Mouse (Mus musculus) 3134 (cell line): ENCODE data around the gene Rnase1.
"Not testable (repeated sequence)": the region's sequence is repeated elsewhere in the genome, so short reads cannot be mapped to it uniquely, and the experiment has no call there.

Source experiments
- DNase-seq: peaks from one replicate; pipeline ENCODE4 v3.0.0-alpha.2; 2011; ENCODE audit warnings: low spot score; ENCODE audit not compliant: insufficient read length; ENCODE audit errors: extremely low read depth

The Rnase1 gene

DNA sequence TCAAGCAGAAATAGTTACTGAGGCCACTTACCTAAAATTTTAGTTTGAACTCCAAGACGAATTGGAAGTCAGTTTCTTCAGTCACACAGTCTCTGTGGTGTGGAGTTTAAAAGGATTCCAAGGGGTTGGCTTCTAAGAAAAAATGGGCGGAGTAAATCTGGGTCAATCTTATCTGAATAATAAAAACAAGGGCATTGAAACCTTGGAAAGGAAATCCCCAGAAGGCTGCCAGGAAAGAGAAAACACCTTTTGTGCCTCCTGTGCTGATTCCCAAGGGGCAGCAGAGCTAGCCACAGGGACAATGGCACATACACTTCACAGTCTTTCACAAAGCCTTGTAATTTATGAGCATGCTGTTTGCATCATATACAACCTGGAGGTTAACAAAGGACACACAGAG is at the start of gene Rnase1:
TSS of gene Rnase1 (minus strand) at position 101 of the 400 bp plus-strand sequence.
- no peak for DNase-seq

DNA sequence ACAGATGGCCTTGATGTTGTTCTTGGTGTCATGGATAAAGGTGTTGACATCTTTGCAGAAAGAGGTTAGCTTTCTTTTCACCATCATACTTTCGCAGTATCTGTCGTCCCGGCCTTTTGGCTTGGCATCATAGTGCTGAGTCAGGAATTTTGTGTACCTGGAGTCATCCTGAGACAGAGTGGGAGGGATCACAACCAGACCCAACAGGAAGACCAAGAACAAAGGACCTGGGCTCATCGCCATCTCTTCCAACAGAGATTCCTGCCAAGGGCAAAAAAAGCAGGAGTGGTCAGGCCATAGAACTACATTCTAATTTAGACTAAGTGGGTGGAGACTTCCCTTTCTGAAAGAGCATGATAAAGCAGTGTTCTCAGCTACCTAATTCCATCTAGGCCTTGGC is 49.1 kb upstream of the Rnase1 start:
- no peak for DNase-seq

DNA sequence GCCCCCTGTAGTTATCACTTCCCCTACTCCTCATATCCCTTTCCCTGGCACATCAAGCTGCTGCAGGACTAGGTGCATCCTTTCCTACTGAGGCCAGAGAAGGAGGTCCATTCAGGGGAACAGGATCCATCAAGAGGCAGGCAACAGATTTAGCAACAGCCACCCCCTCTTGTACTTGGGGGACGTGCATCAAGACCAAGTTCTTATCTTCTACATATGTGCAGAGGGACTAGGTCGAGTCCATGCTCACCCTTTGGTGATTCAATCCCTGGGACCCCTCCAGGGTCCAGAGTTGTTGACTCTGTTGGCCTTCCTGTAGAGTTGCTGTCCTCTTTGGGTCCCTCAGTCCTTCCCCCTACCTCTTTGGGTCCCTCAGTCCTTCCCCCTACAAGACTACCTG is 34.5 kb upstream of the Rnase1 start:
- not testable (repeated sequence) for DNase-seq

DNA sequence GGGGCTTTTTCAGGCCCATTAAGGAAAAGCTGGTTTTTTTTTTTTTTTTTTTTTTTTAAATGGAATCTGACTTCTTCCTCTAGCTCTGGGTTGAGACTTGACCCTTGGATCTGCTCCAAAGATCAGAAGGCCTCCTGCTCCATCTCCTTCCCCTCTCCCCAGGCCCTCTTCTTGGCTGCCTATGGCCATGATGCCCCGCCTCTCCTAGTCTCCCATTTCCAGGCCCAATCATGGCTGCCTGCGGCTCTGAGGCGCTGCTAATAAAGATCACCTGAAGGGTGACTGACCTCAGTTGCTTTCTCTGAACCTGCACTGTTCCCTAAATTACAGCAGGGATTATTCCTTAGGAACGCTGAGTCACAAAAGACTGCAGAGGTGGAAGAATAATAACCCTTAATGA is 27.3 kb upstream of the Rnase1 start:
- DNase-seq: no peak

DNA sequence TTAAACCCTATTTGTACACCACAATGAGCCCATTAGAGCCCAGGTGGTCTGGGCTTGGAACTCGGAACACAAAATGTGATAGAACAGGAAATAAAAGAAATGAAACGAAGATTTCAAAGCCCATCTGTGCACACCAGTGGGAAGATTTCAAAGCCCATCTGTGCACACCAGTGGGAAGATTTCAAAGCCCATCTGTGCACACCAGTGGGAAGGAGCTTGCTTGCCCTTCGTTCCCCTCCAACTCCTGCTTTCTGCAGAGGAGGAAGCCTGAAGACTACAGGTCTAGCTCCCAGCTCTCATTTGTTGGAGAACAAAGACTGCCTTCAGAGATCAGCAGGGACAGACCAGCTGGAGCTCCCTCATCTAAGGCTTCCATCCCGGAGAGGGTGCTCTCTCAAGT is 26.4 kb upstream of the Rnase1 start:
- DNase-seq: not testable (repeated sequence)

DNA sequence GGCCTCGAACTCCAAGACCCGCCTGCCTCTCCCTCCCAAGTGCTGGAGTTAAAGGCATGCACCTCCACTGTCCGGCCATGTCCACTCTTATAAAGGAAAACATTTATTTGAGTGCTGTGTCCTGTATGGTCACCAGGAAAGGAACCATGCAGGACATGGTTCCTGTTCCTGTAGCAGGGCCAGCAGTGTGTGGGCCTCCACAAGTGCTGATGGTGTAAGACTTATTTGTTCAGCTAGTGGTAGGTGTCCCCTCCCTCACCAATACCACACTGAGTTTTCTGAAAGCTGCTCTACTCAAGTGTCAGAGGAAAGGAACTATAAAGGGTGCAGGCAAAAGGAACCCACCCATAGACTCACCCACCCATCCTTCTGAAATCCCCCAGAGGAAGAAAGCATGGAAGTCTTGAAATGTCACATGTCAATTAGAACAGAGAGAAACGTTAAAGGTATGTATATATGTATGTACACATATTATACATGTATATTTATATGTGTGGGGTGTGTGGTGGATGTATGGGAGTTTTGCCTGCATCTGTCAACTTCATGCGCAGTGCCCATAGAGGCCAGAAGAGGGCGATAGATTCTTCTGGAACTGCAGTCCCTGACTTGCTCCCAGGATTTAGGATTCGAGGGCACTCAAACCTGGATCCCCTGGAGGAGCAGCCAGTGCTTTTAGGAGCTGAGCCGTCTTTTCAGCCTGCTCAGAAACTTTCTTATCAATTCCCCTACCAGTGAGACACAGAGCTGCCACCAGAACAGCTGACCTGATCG is 25.7 kb upstream of the Rnase1 start:
- DNase-seq: not testable (repeated sequence)

DNA sequence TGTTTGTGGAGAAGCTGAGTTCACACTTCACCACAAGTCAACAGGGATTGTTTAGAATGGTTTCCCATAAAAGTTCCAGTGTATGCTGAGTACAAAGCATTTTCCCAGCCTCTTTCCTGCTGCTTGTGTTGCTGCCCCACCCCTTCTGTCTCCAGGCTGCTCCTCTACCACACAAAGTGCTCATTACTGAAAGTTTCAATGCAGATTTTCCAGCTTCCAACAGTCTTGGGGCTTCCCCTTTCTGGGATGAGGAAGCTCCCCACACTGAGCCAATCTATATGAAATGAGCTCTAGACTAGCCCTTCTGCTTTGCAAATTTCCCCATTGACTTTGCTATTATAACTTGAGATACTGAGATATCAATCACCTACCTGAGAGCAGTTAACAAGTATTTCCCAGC is 19.5 kb upstream of the Rnase1 start:
- DNase-seq: no peak

DNA sequence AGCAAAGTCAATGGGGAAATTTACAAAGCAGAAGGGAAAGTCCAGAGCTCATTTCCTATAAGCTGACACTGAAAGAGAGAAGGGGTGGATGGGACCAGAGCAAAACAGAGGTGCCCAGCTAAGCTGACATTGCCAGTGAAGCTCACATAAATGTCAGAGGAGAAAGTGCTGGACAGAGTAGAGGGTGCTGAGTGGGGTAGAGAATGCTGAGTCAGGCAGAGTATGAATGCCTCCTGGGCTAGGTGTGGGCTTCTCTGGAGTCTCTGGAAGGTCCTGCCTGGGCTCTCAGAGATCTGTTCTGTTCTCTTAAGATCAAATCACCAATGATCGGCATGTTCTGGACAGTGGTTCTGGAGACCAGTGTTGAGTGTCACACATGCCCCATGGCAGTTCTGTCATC is 18.9 kb upstream of the Rnase1 start:
- no peak for DNase-seq

DNA sequence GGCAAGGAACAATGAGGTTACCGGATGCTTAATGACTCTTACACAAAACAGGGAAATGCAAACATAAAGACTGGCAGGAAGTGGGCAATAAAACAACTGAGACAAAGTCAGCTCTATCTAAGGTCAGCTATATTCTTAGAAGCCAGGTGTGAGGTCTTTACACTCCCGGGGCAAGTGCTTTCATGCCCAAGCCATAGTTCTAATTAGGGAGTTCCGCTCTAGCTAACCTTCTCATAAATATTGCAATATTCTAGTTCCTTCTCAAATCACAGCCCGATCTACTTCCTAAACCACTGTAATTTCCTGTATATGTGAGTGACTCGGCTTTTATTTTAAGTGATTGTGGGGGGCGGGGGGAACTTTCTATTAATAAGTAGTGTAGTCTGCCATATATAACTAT is 16.7 kb upstream of the Rnase1 start:
- DNase-seq: not testable (repeated sequence)

DNA sequence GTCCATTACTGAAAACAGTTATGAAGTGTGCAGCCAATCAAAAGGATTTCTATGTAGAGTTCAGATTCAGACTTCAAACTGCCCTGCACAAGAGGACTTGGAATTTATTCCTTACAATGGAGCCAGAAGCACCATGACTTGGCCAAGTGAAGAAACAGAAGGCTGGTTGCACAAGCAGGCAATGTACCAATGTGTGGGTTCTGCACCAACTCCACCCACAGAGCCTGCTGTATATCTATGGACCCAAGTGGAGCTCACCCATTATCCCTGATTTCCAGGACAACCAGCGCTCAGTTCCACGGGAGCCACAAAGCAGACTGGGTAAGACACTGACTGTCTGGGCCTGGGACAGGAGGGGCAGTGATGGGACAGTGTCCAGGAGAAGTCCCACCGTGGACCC is 15.4 kb upstream of the Rnase1 start, which contains the start of gene Rnase2b:
TSS of gene Rnase2b (plus strand) at position 285 of the 400 bp plus-strand sequence.
- DNase-seq: not testable (repeated sequence)

DNA sequence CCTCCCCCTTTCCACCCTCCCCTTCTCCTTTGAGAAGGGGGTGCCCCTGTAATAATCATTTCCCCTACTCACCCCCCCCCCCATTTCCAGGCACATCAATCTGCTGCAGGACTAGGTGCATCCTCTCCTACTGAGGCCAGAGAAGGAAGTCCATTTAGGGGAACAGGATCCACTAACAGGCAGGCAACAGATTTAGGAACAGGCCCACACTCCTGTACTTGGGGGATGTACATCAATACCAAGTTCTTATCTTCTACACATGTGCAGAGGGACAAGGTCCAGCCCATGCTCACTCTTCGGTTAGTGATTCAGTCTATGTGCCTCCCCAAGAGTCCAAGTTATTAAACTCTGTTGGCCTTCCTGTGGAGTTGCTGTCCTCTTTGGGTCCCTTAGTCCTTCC is 10.5 kb upstream of the Rnase1 start:
- DNase-seq: no peak

DNA sequence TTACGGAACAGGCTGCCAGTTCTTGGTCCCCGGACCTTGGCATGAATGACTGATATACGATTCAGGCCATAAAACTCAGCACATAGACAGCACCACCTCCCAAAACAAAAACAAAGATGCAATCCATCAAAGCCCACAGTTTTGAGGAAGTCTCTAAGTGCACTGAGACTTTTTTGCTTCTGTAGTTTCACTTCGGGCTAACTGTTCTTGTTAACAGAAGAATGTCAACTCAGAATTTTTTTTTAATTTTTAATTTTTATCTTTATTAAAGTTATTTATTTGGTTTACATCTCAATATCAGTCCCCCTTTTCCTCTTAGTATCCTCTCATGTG is 10.1 kb upstream of the Rnase1 start:
- no peak for DNase-seq

DNA sequence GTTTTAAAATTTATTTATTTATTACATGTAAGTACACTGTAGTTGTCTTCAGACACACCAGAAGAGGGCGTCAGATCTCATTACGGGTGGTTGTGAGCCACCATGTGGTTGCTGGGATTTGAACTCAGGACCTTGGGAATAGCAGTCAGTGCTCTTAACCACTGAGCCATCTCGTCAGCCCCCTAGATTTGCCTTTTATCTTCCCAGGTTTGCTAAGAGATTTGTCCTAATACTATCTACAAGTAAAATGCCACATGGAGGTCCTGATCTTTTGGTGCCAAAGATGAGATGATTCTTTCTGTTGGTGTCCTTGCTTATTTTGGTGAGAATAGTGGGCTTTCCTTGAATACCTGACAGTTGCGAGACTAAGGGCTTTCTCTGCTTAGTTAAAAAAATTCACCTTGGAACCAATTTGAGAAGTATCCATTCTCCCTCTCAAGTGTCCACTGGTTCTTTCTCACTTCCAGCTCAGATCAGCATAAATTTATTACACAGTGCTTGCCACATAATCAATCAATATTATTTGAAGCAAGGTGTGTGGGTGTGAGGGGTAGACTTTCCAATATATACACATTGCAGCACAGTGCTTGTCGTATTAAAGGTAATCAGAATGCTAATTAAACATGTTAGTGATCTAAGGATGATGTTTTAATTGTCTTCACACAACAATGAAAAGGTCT is 9.6 kb upstream of the Rnase1 start:
- no peak for DNase-seq

DNA sequence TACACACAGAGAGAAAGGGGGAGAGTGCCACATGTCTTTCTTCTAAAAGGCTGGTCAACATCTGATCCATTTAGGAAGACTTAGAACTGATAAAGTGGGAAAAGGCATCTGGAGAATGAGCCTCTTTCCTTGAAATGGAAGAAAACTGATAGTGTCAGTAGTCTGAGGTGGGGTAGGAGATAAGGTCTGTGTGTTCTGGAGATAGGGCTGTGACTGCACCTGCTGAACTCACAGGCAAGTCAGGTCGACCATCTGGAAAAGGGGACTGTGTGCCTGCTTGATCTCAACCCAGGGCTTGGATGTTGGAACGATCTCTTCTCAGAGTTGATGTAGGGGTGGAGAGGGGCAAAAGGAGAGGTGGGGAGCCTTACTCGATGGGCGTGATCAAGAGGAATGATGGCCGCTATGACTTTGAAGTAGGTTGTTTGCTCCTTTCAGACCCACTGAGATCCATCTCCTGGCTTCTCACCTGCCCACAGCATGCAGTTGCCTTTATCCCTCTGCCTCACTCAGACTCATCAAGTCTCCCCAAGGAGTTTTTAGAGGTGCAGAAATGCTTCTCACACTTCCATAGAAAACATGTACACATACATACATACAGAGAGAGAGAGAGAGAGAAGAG is 5.8 kb upstream of the Rnase1 start:
- DNase-seq: no peak

DNA sequence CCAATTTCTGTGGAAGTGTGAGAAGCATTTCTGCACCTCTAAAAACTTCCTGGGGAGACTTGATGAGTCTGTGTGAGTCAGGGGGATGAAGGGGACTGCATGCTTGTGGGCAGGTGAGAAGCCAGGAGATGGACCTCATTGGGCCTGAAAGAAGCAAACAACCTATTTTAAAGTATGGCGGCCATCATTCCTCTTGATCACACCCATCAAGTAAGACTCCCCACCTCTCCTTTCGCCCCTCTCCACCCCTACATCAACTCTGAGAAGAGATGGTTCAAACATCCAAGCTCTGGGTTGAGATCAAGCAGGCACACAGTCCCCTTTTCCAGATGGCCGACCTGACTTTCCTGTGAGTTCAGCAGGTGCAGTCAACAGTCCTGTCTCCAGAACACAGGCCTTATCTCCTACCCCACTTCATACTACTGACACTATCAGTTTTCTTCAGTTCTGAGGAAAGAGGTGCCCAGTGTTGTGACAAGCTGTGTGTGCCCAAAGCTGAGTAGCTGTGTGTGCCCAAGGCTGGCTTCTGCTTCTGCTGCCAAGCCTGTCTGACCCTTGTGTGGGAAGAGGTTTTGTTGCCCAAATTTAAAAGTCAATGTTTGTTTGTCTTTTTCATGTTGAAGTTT is 3.7 kb upstream of the Rnase1 start:
- DNase-seq: no peak

DNA sequence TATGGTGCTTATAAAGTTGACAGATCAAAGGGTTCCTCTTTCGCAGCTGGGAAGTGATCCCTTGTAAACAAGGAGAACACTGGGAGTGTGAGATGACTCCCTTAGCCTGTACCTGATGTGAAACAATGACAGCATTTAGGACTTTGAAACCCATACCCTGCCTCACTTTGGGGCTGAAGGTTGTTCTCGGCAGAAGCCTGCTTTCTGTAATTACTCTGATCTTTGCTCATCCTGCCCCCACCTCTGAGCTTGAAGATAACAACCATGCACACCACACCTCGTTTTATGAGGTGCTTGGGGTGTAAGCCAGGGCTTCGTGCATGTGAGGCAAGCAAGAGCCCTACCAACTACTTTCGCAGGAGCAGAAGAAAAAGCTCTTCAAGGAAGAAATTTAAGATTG is 2.6 kb upstream of the Rnase1 start:
- no peak for DNase-seq

DNA sequence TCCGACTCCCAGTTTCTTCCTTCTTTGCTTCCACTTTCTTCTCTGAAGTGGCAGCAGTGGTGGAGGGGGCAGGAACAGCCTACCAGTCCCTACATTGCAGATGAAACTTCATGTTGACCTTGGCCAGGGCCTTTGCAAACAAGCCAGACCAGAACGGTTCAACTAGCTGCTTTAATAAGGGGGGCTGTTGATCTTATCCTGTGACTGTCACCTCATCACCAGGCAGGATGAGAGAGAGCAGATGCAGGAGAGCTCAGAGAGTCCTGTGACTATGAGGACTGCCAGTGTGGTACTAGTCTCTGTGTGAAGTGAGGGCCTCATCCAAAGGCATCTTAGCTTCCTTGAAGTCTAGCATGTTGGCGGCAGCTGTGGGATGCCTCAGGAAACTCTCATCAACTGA is 1.4 kb upstream of the Rnase1 start:
- DNase-seq: no peak

DNA sequence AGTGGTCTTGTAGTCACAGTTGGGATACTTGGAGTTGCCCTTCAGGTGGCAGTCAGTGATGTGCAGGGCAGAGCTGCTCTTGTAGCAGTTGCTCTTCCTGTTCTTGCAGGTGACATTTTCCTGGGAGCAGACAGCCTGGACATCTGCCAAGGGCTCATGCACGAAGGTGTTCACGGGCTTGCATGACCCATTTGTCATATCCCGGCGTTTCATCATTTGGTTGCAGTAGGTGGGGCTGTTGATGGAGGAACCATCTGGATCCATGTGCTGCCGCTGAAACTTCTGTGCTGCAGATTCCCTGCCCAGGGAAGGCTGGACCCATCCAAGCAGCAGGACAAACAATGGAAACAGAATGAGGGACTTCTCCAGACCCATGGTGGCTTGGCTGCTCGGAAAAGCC is 1.1 kb downstream of the Rnase1 start:
- no peak for DNase-seq

DNA sequence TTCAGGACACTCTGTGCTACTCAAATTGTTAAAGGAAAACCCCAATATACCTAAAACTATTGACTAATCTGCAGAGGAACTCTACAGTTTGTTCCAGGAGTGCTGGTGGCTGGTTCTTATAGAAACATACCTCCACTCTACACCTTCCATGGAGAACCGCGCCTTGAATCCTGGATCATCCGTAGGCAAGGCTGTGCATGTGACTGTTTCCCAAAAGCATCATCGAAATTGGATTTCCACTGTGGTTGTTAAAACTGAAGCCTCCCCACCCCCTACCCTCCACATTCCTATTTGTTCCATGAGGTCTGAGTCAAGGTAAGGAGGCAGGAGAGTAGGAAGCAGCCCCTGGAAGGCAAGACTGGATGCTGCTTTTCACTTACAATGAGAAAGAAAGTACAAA is 2.1 kb downstream of the Rnase1 start:
- no peak for DNase-seq

DNA sequence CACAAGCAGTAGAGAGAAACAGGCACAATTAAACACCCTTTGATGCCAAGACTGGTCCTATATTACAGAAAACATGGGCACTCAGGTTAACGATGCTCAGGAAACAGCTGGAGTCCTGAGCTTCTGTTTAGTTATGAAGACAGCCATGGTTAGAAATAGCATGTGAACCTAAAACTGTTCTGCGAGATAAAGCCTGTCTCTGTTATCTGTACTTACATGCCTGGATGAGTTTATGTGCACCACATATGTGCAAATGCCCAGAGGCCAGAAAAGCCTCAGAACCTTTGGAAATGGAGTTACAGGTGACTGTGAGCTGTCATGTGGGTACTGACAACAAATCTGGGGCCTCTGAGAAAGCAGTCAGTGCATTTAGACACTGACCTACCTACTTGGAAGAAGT is 2.6 kb downstream of the Rnase1 start:
- no peak for DNase-seq

DNA sequence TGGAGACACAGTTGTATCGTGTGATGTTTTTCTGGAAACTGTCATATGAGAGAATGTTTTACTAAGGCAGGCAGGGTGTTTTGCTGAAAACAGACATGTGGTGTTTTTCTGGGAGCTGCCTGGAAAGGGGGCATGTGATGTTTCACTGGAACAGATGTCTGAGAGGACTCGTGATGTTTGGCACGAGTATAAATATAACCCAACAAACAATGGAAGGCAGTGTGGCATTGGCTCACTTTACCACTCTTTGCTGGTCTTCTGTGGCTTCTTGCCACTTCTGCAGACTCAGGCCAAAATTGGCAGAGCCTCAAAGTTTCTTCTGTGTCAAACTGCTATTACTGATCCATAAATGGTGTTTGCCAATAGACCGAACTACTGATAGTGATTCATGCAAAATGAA is 3.3 kb downstream of the Rnase1 start:
- DNase-seq: no peak

DNA sequence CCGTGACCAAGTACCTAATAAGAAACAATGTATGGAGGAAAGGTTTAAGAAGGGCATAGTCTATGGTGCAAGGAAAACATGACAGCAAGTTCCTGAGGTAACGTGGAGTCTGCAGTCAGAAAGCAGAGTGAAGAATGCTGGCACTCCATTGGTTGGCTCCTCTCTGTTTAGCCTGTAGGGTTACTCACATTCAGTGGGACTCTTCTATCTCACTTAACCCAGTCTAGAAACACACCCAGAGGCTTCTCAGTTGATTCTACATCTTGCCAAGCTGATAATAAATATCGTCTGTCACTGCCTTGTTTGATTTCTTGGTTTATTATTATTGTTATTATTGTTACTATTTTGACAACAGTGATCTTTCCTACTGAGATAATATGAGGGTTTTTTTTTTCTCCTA is 4.0 kb downstream of the Rnase1 start:
- no peak for DNase-seq
